Mouse (Mus musculus): ENCODE measurements around the gene Rtf2. TPM values are rescaled to one million over a fixed set of nuclear protein-coding genes. Genes with fewer than 3 reads are reported as not detected.

Rtf2 gene
- total RNA-seq (2021), result 10 to 100 TPM; 73.1 to 84.2 TPM
- polyA plus RNA-seq (2012; rRNA removed), result 27.1 and 31.9 TPM in 2 replicates
- long read RNA-seq, transcript Rtf2-201 (9 exons, 2,173 nt), result major isoform, 123 of 132 reads
- long read RNA-seq, partial matches to known transcripts, result 3 of 132 reads
- long read RNA-seq, other reads (novel, unspliced or antisense), result 6 of 132 reads

- DNase-seq, result peak; percentile 99
Measured at GRCm38 (mm10) chr2:172439843-172440639, at the start of gene Rtf2. TSS of gene Rtf2 (plus strand) at chr2:172440556.

- no peak for DNase-seq
Measured at GRCm38 (mm10) chr2:172392041-172392521, 48.3 kb upstream of the Rtf2 start.

- DNase-seq, result peak; percentile 25
Measured at GRCm38 (mm10) chr2:172393391-172394051, 46.8 kb upstream of the Rtf2 start, which contains the start of gene Cass4. TSS of gene Cass4 (plus strand) at chr2:172393794.

- DNase-seq, result no peak
Measured at GRCm38 (mm10) chr2:172394052-172394392, 46.3 kb upstream of the Rtf2 start.

GRCm38 (mm10) chr2:172394671-172395070, 45.7 kb upstream of the Rtf2 start:
- DNase-seq, result no peak

- DNase-seq, result no peak
Measured at GRCm38 (mm10) chr2:172395961-172396360, 44.4 kb upstream of the Rtf2 start.

GRCm38 (mm10) chr2:172399901-172400300, 40.5 kb upstream of the Rtf2 start:
- no peak for DNase-seq

- no peak for DNase-seq
Measured at GRCm38 (mm10) chr2:172401116-172401825, 39.1 kb upstream of the Rtf2 start.

- DNase-seq, result no peak
Measured at GRCm38 (mm10) chr2:172404239-172404638, 36.1 kb upstream of the Rtf2 start.

GRCm38 (mm10) chr2:172405011-172405410, 35.3 kb upstream of the Rtf2 start:
- DNase-seq, result no peak

GRCm38 (mm10) chr2:172406173-172406572, 34.2 kb upstream of the Rtf2 start:
- DNase-seq, result no peak

GRCm38 (mm10) chr2:172407499-172407898, 32.9 kb upstream of the Rtf2 start:
- DNase-seq, result no peak

- no peak for DNase-seq
Measured at GRCm38 (mm10) chr2:172410686-172411085, 29.7 kb upstream of the Rtf2 start.

GRCm38 (mm10) chr2:172411091-172411490, 29.3 kb upstream of the Rtf2 start:
- DNase-seq, result no peak

GRCm38 (mm10) chr2:172412454-172412853, 27.9 kb upstream of the Rtf2 start:
- no peak for DNase-seq

GRCm38 (mm10) chr2:172413273-172413672, 27.1 kb upstream of the Rtf2 start:
- DNase-seq, result no peak

- DNase-seq, result no peak
Measured at GRCm38 (mm10) chr2:172413894-172414293, 26.5 kb upstream of the Rtf2 start.

- DNase-seq, result no peak
Measured at GRCm38 (mm10) chr2:172416218-172416617, 24.1 kb upstream of the Rtf2 start.

- no peak for DNase-seq
Measured at GRCm38 (mm10) chr2:172416876-172417275, 23.5 kb upstream of the Rtf2 start.

GRCm38 (mm10) chr2:172418208-172418607, 22.1 kb upstream of the Rtf2 start:
- no peak for DNase-seq

- peak; percentile 34 for DNase-seq
Measured at GRCm38 (mm10) chr2:172430609-172431008, 9.7 kb upstream of the Rtf2 start.

- DNase-seq, result no peak
Measured at GRCm38 (mm10) chr2:172433746-172434145, 6.6 kb upstream of the Rtf2 start.
